8 mouse cellular contexts compared by ENCODE assay signal in genomic region chr19:6427653-6428434, GRCm38 (mm10). TPM values are rescaled to one million over a fixed set of nuclear protein-coding genes. Genes with fewer than 3 reads are reported as not detected.
DNase-seq lines count a peak whose midpoint lies in the region; ATAC-seq and TF ChIP-seq lines count a peak whose summit lies in the region.

No protein-coding gene starts in this region.

- peak overlapping the region; percentile 54 for H3K4me2 ChIP-seq in kidney, embryonic 14.5 days (replicated peaks; ENCODE audit: low read depth, low read length)
- H3K4me2 ChIP-seq in embryonic facial prominence, embryonic 14.5 days (ENCODE audit: low read depth, low read length), result peak overlapping the region; percentile 57
- H3K4me2 ChIP-seq in intestine, postnatal 0 days (replicated peaks; ENCODE audit: low read depth), result peak overlapping the region; percentile 61

- WGBS in kidney, embryonic 14.5 days, result under 1% methylated on average over 55 of the region's 94 CpGs
- 2% methylated on average over 34 of the region's 94 CpGs for WGBS in embryonic facial prominence, embryonic 14.5 days
- 1% methylated on average over 90 of the region's 94 CpGs for WGBS in intestine, postnatal 0 days

- H3K4me1 ChIP-seq in kidney, embryonic 14.5 days (ENCODE audit: control insufficient read depth, insufficient read depth, low read length), result peaks cover 14% of the 10 kb centered on the region
- H3K4me1 ChIP-seq in embryonic facial prominence, embryonic 14.5 days (ENCODE audit: control insufficient read depth, insufficient read depth, low read length), result peaks cover 8% of the 10 kb centered on the region
- H3K4me1 ChIP-seq in intestine, postnatal 0 days (replicated peaks; ENCODE audit: control insufficient read depth, insufficient read depth, low read length), result peaks cover 2% of the 10 kb centered on the region; the same call in 1 of the 2 replicates

- 0 out of 2 replicates have a peak, but pooled peaks have one; percentile 14 for TF ChIP-seq CTCF in intestine, postnatal 0 days (IDR thresholded peaks at IDR 0.05; ENCODE audit: low read depth)
- no peak for TF ChIP-seq CTCF in layer of hippocampus, adult 2 months (conservative IDR thresholded peaks at IDR 0.05)

- H3K4me3 ChIP-seq in kidney, embryonic 14.5 days (ENCODE audit: low read length), result peak overlapping the region; percentile 36
- peak overlapping the region; percentile 36 for H3K4me3 ChIP-seq in embryonic facial prominence, embryonic 14.5 days (ENCODE audit: low read depth, low read length)
- peak overlapping the region; percentile 29 for H3K4me3 ChIP-seq in intestine, postnatal 0 days (ENCODE audit: low read depth, low read length)
- no peak overlapping the region; the same call in 1 of the 2 replicates for H3K4me3 ChIP-seq in layer of hippocampus, adult 2 months

- 0 out of 2 replicates have a peak overlapping the region, but pooled peaks have one; percentile 23 for H3K9ac ChIP-seq in kidney, embryonic 14.5 days (ENCODE audit: low read depth, low read length)
- H3K9ac ChIP-seq in embryonic facial prominence, embryonic 14.5 days (ENCODE audit: low read depth, low read length), result no peak overlapping the region
- no peak overlapping the region for H3K9ac ChIP-seq in intestine, postnatal 0 days (ENCODE audit: low read depth, low read length)

- H3K9me3 ChIP-seq in kidney, embryonic 14.5 days (ENCODE audit: control insufficient read depth, low read length), result no peaks in the 10 kb centered on the region
- H3K9me3 ChIP-seq in embryonic facial prominence, embryonic 14.5 days (ENCODE audit: control insufficient read depth, low read length), result no peaks in the 10 kb centered on the region
- H3K9me3 ChIP-seq in intestine, postnatal 0 days (ENCODE audit: control insufficient read depth), result no peaks in the 10 kb centered on the region

- H3K36me3 ChIP-seq in kidney, embryonic 14.5 days (ENCODE audit: control insufficient read depth, insufficient read depth, low read length), result no peaks in the 10 kb centered on the region
- H3K36me3 ChIP-seq in embryonic facial prominence, embryonic 14.5 days (ENCODE audit: control insufficient read depth, insufficient read depth, low read length), result no peaks in the 10 kb centered on the region
- no peaks in the 10 kb centered on the region for H3K36me3 ChIP-seq in intestine, postnatal 0 days (ENCODE audit: control insufficient read depth, insufficient read depth)

- H3K27me3 ChIP-seq in kidney, embryonic 14.5 days (ENCODE audit: control insufficient read depth, insufficient read depth, low read length), result peaks cover 66% of the 10 kb centered on the region
- peaks cover 85% of the 10 kb centered on the region for H3K27me3 ChIP-seq in embryonic facial prominence, embryonic 14.5 days (replicated peaks; ENCODE audit: control insufficient read depth, insufficient read depth, low read length)
- peaks cover 59% of the 10 kb centered on the region for H3K27me3 ChIP-seq in intestine, postnatal 0 days (replicated peaks; ENCODE audit: control insufficient read depth, insufficient read depth, low read length)

- no peak overlapping the region for H3K27ac ChIP-seq in kidney, embryonic 14.5 days (ENCODE audit: low read depth, low read length)
- H3K27ac ChIP-seq in embryonic facial prominence, embryonic 14.5 days (replicated peaks; ENCODE audit: low read depth, low read length), result no peak overlapping the region
- no peak overlapping the region for H3K27ac ChIP-seq in intestine, postnatal 0 days (ENCODE audit: low read depth, low read length)
- no peak overlapping the region; the same call in 1 of the 2 replicates for H3K27ac ChIP-seq in layer of hippocampus, adult 2 months

- ATAC-seq in kidney, embryonic 14.5 days (ENCODE audit: low FRiP score, low TSS enrichment), result 0 out of 2 replicates have a peak, but pooled peaks have one; percentile 14
- peak; percentile 34; the same call in 1 of the 2 replicates for ATAC-seq in embryonic facial prominence, embryonic 14.5 days (ENCODE audit: low read depth)
- ATAC-seq in intestine, postnatal 0 days, result no peak

- DNase-seq in kidney, adult 9 months, result no peak
- DNase-seq in embryonic facial prominence, embryonic 14.5 days (ENCODE audit: low spot score), result peak; percentile 62
- peak; percentile 40 for DNase-seq in lung, postnatal 36 days
- no peak for DNase-seq in layer of hippocampus, adult 2 months (ENCODE audit: low spot score in 2 of 2)
- no peak for DNase-seq in left cerebral cortex, adult 8-10 months (ENCODE audit: low spot score in 2 of 2)
- no peak for DNase-seq in layer of hippocampus, adult 8-10 months (ENCODE audit: low spot score in 2 of 2)

RNA-seq across cellular contexts. Expression of gene Nrxn2, which starts 9.3 kb away (rescaled TPM):
- 5.4 and 8.4 TPM in 2 replicates for polyA plus RNA-seq in kidney, embryonic 14.5 days (2014; fragmentation: Nextera tagmentation; extraction: Ambion mirVana)
- polyA plus RNA-seq in embryonic facial prominence, embryonic 14.5 days (2014; fragmentation: Nextera tagmentation; extraction: Ambion mirVana), result 2.3 and 3.4 TPM in 2 replicates
- polyA plus RNA-seq in intestine, postnatal 0 days (2015; fragmentation: Nextera tagmentation; extraction: Ambion mirVana), result 1.2 and 1.4 TPM in 2 replicates
- total RNA-seq in layer of hippocampus, adult 2 months (2021), result 100 to 1,000 TPM; 405 to 437 TPM
- 100 to 1,000 TPM; 469 to 523 (median 497) TPM for total RNA-seq in left cerebral cortex, adult 8-10 months (2022)
- total RNA-seq in layer of hippocampus, adult 8-10 months (2022), result 100 to 1,000 TPM; 348 to 441 (median 390) TPM

RNA-seq across cellular contexts. Expression of gene Rasgrp2, which starts 28.7 kb away (rescaled TPM):
- polyA plus RNA-seq in kidney, embryonic 14.5 days (2014; fragmentation: Nextera tagmentation; extraction: Ambion mirVana), result 77.1 and 78.6 TPM in 2 replicates
- polyA plus RNA-seq in embryonic facial prominence, embryonic 14.5 days (2014; fragmentation: Nextera tagmentation; extraction: Ambion mirVana), result 36.2 and 48.2 TPM in 2 replicates
- polyA plus RNA-seq in intestine, postnatal 0 days (2015; fragmentation: Nextera tagmentation; extraction: Ambion mirVana), result 38.5 and 41.5 TPM in 2 replicates
- 10 to 100 TPM; 31.3 to 36.7 TPM for total RNA-seq in layer of hippocampus, adult 2 months (2021)
- 100 to 1,000 TPM; 107 to 128 (median 115) TPM for total RNA-seq in left cerebral cortex, adult 8-10 months (2022)
- 10 to 100 TPM; 35.0 to 44.1 (median 40.9) TPM for total RNA-seq in layer of hippocampus, adult 8-10 months (2022)

RNA-seq across cellular contexts. Expression of gene Pygm, which starts 43.6 kb away (rescaled TPM):
- 15.7 and 16.4 TPM in 2 replicates for polyA plus RNA-seq in kidney, embryonic 14.5 days (2014; fragmentation: Nextera tagmentation; extraction: Ambion mirVana)
- polyA plus RNA-seq in embryonic facial prominence, embryonic 14.5 days (2014; fragmentation: Nextera tagmentation; extraction: Ambion mirVana), result 49.5 and 84.3 TPM in 2 replicates
- polyA plus RNA-seq in intestine, postnatal 0 days (2015; fragmentation: Nextera tagmentation; extraction: Ambion mirVana), result 4.1 and 4.7 TPM in 2 replicates
- total RNA-seq in layer of hippocampus, adult 2 months (2021), result 10 to 100 TPM; 13.0 to 18.8 TPM
- total RNA-seq in left cerebral cortex, adult 8-10 months (2022), result 10 to 100 TPM; 25.2 to 37.8 (median 32.7) TPM
- 10 to 100 TPM; 14.2 to 19.7 (median 19.0) TPM for total RNA-seq in layer of hippocampus, adult 8-10 months (2022)

Comparison
In these comparisons a context has a peak if more than half of its experiments do, and no peak if none do; other contexts are left out.
1. DNase-seq: peak in embryonic facial prominence, embryonic 14.5 days (single experiment) and lung, postnatal 36 days (single experiment); none in kidney, adult 9 months (single experiment), layer of hippocampus, adult 2 months (0 of 2), left cerebral cortex, adult 8-10 months (0 of 2) and layer of hippocampus, adult 8-10 months (0 of 2).
2. Peak in every context shown above with its lines, with median percentiles within 50 percentile points of each other: H3K4me2 ChIP-seq.